Mouse (Mus musculus): ENCODE measurements around the gene Ttc38. TPM values are rescaled to one million over a fixed set of nuclear protein-coding genes. Genes with fewer than 3 reads are reported as not detected.

Gene Ttc38
- polyA plus RNA-seq, 1 experiment, result 19.3 TPM

DNA sequence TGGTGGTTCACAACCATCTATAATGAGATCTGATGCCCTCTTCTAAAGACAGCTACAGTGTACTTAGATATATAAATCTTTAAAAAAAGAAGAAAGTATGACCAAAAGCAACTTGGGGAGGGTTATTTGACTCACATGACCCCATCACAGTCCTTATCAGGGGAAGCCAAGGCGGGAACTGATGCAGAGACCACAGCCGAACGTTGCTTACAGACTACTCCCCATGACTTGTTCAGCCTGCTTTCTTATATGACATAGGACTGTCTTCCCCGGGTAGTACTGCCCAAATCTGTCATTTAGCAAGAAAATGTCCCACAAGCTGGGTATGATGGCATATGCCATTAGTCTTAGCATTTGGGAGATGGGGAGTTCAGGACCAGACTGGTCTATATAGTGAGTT, 57.1 kb downstream of the Ttc38 start:
- Histone ChIP-seq H3K27ac (ENCODE audit: insufficient read depth, low read depth, low read length) (no peak overlapping the region), H3K27me3 (replicated peaks; ENCODE audit: control insufficient read depth, insufficient read depth, low read length) (no peaks in the 10 kb centered on the region), H3K4me3 (ENCODE audit: insufficient read depth, low read depth, low read length) (no peak overlapping the region), H3K36me3 (ENCODE audit: control insufficient read depth, insufficient read depth, low read length) (no peaks in the 10 kb centered on the region; the same call in none of the 2 replicates), H3K4me1 (ENCODE audit: control insufficient read depth, insufficient read depth, low read length) (no peaks in the 10 kb centered on the region)
- WGBS, result 86% methylated on average over 4 of the region's 4 CpGs
- no peak for TF ChIP-seq CTCF (conservative IDR thresholded peaks at IDR 0.05; ENCODE audit: insufficient read depth, insufficient read length, low read depth, low read length)
- TF ChIP-seq POLR2A (IDR thresholded peaks at IDR 0.05; ENCODE audit: low read depth, low read length), result no peak
- DNase-seq, result no peak

DNA sequence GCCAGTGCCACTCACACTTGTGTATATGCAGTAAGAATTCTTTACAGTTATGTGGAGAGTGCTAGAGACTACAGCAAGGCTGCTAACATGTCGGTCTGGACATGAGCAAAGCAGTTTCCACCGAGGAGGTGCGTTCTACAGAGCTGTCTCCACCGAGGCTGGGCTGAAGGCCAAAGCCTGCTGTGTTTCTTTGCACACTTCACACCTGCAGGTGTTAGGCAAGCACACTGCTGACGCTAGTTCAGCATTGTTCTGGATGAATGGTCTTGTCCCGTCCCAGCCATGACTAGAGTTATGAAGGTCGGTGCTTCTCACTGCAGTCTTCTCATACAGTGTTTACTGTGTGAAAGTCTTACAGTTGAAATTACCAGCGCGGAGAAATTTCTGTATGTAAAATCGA, 59.9 kb downstream of the Ttc38 start:
- H3K27me3 ChIP-seq (replicated peaks; ENCODE audit: control insufficient read depth, insufficient read depth, low read length), result no peaks in the 10 kb centered on the region
- no peak overlapping the region for H3K4me3 ChIP-seq (ENCODE audit: insufficient read depth, low read depth, low read length)
- peak; percentile 21 for DNase-seq
- 47% methylated on average over 10 of the region's 10 CpGs for WGBS
- no peaks in the 10 kb centered on the region for H3K4me1 ChIP-seq (ENCODE audit: control insufficient read depth, insufficient read depth, low read length)
- no peaks in the 10 kb centered on the region; the same call in 1 of the 2 replicates for H3K36me3 ChIP-seq (ENCODE audit: control insufficient read depth, insufficient read depth, low read length)
- H3K27ac ChIP-seq (ENCODE audit: insufficient read depth, low read depth, low read length), result no peak overlapping the region
- TF ChIP-seq CTCF (conservative IDR thresholded peaks at IDR 0.05; ENCODE audit: insufficient read depth, insufficient read length, low read depth, low read length) (no peak), POLR2A (IDR thresholded peaks at IDR 0.05; ENCODE audit: low read depth, low read length) (no peak)

DNA sequence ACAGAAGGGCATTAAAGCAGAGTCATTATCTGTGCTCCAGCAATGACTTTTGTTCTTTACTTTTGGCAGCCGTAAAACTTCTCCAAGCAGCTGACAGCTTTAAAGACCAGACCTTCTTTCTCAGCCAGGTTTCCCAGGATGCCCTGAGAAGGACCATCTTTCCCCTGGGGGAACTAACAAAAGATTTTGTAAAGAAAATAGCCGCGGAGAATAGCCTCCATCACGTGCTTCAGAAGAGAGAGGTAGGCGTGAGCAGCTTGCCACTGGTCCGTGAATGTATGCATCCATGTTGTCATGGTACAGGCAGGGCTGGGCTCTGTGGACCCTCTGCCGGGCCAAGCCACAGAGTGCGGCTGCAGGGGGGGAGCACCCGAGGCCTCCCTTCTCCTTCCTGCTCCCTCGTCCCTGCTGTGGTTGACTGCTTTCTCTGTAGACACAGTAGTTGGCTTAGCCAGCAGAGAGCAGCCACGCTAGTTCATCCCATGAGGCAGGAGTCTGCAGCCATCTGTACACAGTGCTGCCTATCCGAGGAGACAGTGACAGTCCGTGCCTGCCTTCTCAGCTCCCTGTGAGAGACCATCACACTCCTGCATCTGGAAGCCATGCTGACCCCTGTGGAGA, 60.5 kb downstream of the Ttc38 start:
- no peaks in the 10 kb centered on the region for H3K27me3 ChIP-seq (replicated peaks; ENCODE audit: control insufficient read depth, insufficient read depth, low read length)
- no peaks in the 10 kb centered on the region; the same call in 1 of the 2 replicates for H3K36me3 ChIP-seq (ENCODE audit: control insufficient read depth, insufficient read depth, low read length)
- H3K4me1 ChIP-seq (ENCODE audit: control insufficient read depth, insufficient read depth, low read length), result no peaks in the 10 kb centered on the region
- no peak overlapping the region for H3K27ac ChIP-seq (ENCODE audit: insufficient read depth, low read depth, low read length)
- 77% methylated on average over 13 of the region's 13 CpGs for WGBS
- no peak for DNase-seq
- H3K4me3 ChIP-seq (ENCODE audit: insufficient read depth, low read depth, low read length), result no peak overlapping the region
- TF ChIP-seq CTCF (conservative IDR thresholded peaks at IDR 0.05; ENCODE audit: insufficient read depth, insufficient read length, low read depth, low read length), result no peak
- no peak for TF ChIP-seq POLR2A (IDR thresholded peaks at IDR 0.05; ENCODE audit: low read depth, low read length)

DNA sequence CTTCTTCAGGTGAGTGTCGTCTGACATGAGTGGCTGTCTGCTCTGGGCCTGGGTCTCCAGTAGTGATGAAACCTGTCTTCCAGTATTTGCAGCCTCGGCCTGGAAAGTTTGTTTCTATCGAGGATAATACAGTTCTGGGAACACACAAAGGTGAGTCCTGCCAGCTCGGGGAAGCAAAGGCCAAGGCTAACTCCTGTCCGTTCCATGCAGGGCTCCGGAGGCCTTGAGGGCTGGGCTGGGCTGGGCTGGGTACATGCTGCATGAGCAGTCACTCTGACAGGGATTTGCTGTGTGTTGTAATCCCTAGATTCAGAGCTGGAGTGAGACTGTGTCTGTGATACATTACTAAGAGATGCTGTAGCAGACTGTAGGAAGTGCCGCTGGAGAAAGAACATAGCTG, 61.8 kb downstream of the Ttc38 start:
- no peak for DNase-seq
- TF ChIP-seq CTCF (conservative IDR thresholded peaks at IDR 0.05; ENCODE audit: insufficient read depth, insufficient read length, low read depth, low read length) (no peak), POLR2A (IDR thresholded peaks at IDR 0.05; ENCODE audit: low read depth, low read length) (no peak)
- no peaks in the 10 kb centered on the region for H3K27me3 ChIP-seq (replicated peaks; ENCODE audit: control insufficient read depth, insufficient read depth, low read length)
- H3K4me3 ChIP-seq (ENCODE audit: insufficient read depth, low read depth, low read length), result no peak overlapping the region
- WGBS, result 92% methylated on average over 7 of the region's 7 CpGs
- no peak overlapping the region for H3K27ac ChIP-seq (ENCODE audit: insufficient read depth, low read depth, low read length)
- no peaks in the 10 kb centered on the region for H3K4me1 ChIP-seq (ENCODE audit: control insufficient read depth, insufficient read depth, low read length)
- H3K36me3 ChIP-seq (ENCODE audit: control insufficient read depth, insufficient read depth, low read length), result no peaks in the 10 kb centered on the region; the same call in 1 of the 2 replicates

DNA sequence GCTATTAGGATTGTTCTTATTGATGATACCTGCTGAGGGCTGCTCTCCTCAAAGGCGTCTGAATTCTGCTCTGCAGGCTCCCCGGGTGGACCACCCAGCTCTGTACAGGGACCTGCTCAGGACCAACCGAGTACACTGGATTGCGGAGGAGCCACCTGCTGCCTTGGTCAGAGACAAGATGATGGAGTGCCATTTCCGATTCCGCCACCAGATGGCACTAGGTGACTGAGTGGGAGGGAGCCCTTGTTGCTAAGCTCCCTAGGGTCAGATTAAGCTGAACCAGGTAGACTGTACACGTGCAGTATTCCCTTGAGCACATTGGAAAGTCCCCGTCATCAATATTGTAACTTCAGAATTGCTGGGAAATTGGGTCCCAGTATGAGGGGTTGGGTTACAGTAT, 64.2 kb downstream of the Ttc38 start:
- peak; percentile 73 for DNase-seq
- Histone ChIP-seq H3K27me3 (replicated peaks; ENCODE audit: control insufficient read depth, insufficient read depth, low read length) (no peaks in the 10 kb centered on the region), H3K36me3 (ENCODE audit: control insufficient read depth, insufficient read depth, low read length) (no peaks in the 10 kb centered on the region), H3K4me1 (ENCODE audit: control insufficient read depth, insufficient read depth, low read length) (no peaks in the 10 kb centered on the region), H3K4me3 (ENCODE audit: insufficient read depth, low read depth, low read length) (no peak overlapping the region), H3K27ac (ENCODE audit: insufficient read depth, low read depth, low read length) (no peak overlapping the region)
- 20% methylated on average over 8 of the region's 8 CpGs for WGBS
- no peak for TF ChIP-seq POLR2A (IDR thresholded peaks at IDR 0.05; ENCODE audit: low read depth, low read length)
- TF ChIP-seq CTCF (conservative IDR thresholded peaks at IDR 0.05; ENCODE audit: insufficient read depth, insufficient read length, low read depth, low read length), result peak; percentile 95

DNA sequence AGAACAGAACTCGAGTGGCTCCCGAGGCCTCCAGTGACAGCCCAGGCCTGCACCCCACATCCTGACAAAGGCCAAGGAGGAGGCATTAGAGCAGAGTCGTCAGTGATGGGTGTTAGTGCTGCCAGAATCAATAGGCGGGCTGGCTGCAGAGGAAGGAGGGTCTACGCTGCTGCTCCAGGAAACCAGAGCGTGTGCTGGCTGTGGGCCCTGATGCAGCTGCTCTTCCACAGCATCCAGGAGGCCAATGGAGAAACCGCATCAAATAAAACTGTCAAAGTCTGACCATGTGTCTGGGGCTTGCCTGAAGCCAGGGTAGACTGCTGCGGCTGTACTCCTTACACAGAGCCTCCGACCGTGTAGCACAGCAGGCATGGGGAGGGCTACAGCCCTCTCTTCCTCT, 65.0 kb downstream of the Ttc38 start:
- Histone ChIP-seq H3K4me3 (ENCODE audit: insufficient read depth, low read depth, low read length) (no peak overlapping the region), H3K4me1 (ENCODE audit: control insufficient read depth, insufficient read depth, low read length) (no peaks in the 10 kb centered on the region), H3K27ac (ENCODE audit: insufficient read depth, low read depth, low read length) (no peak overlapping the region), H3K36me3 (ENCODE audit: control insufficient read depth, insufficient read depth, low read length) (no peaks in the 10 kb centered on the region), H3K27me3 (replicated peaks; ENCODE audit: control insufficient read depth, insufficient read depth, low read length) (no peaks in the 10 kb centered on the region)
- TF ChIP-seq CTCF (conservative IDR thresholded peaks at IDR 0.05; ENCODE audit: insufficient read depth, insufficient read length, low read depth, low read length), result no peak
- TF ChIP-seq POLR2A (IDR thresholded peaks at IDR 0.05; ENCODE audit: low read depth, low read length), result no peak
- DNase-seq, result no peak
- WGBS, result 80% methylated on average over 10 of the region's 10 CpGs

DNA sequence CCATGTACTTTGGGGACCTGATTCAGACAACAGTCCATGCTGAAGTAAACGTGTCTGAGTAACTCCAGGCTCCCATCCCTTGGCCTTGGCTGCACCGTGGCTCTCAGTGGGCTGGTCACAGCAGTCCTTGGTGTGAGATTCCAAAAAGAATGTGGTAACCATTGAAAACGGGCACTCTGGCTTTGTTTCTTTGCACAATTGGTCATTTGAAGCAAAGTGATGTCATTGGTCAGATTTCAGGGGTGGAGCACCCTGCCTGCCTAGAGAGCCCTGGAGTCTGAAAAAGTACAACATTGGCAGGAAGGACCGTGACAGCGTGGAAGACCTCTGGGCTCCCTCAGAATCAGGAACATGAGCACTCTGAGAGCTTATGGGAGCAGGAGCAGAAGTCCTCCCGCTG, 67.3 kb downstream of the Ttc38 start:
- no peak for TF ChIP-seq CTCF (conservative IDR thresholded peaks at IDR 0.05; ENCODE audit: insufficient read depth, insufficient read length, low read depth, low read length)
- TF ChIP-seq POLR2A (IDR thresholded peaks at IDR 0.05; ENCODE audit: low read depth, low read length), result no peak
- no peaks in the 10 kb centered on the region for H3K4me1 ChIP-seq (ENCODE audit: control insufficient read depth, insufficient read depth, low read length)
- no peaks in the 10 kb centered on the region for H3K27me3 ChIP-seq (replicated peaks; ENCODE audit: control insufficient read depth, insufficient read depth, low read length)
- WGBS, result 72% methylated on average over 6 of the region's 6 CpGs
- DNase-seq, result no peak
- no peak overlapping the region for H3K4me3 ChIP-seq (ENCODE audit: insufficient read depth, low read depth, low read length)
- no peak overlapping the region for H3K27ac ChIP-seq (ENCODE audit: insufficient read depth, low read depth, low read length)
- H3K36me3 ChIP-seq (ENCODE audit: control insufficient read depth, insufficient read depth, low read length), result no peaks in the 10 kb centered on the region
